Mouse (Mus musculus) MEL-GATA-1-ER (cell line): Measurements from ENCODE around the gene Apaf1.

Experiments
- DNase-seq: peaks from one replicate; pipeline ENCODE4 v3.0.0-alpha.2; 2012; ENCODE audit warnings: low read depth; ENCODE audit errors: extremely low read depth

Gene Apaf1

DNA sequence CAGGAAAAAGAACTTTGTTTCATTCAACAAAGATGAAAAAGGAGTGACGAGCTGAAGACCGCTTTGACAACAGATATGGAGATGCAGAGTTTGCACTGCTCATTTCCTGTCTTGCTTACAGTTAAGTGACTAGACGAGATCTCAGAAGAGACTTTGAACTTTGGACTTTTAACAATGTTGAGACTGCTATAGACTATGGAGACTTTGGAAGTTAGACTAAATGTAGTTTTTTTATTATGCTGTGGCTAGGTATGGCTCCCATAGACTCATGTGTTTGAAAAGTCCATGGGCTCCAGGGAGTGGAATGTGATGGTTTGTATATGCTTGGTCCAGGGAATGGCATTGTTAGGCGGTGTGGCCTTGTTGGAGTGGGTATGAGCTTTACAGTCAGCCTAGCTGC, 100.8 kb downstream of the Apaf1 start:
- DNase-seq, result no peak

DNA sequence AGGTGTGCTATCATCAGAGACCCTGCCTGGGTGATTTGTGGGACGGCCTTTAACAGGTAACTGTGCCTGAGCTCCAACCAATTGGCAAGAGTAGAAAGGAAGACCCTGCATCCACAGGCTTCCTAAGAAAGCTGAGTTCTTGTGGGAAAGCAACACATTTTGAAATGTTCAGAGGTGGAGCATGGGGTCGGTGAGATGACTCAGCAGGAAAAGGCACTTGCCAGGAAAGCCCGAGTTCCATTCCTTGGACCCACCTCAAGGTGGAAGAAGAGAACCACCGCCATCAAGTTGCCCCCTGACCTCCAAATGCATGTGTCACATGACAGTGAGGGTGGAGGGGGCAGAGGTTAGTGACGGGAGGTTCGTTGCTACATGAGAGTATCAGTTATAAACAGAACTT, 108.1 kb downstream of the Apaf1 start:
- DNase-seq, result no peak

DNA sequence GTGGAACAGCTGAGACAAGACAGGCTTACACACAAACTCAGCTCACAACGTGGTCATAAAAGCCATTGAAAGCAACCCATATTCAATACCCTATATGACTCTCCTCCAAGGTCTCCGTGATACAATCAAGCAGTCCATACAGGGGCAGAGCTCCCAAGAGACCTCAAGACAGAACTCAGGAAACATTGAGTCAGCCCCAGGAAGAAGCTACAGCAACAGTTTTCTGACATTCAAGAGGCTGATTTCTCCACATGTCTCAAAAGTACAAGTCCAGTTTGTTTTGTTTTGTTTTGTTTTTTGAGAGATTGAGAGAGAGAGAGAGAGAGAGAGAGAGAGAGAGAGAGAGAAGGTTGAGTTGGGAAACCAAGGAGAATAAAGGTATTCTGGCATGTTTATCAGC, 108.5 kb downstream of the Apaf1 start:
- no peak for DNase-seq

DNA sequence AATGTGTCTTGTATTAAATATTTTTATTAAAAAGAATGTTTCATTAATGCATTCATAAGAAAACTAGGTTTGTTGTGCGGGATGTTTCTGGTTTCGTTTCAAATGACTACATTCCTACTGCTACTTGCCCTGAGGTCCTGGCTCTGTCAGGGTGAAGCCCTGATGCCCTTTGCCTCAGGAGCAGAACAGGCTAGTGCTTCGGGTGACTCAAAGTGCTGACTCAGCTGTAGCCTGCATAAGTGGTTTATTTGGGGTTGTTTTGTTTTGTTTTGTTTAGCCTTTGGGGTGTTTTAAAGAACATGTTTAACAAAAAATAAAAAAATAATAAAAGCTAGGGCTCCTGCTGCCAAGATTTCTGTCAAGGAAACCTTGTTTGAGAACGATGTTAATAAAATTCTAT, 112.0 kb downstream of the Apaf1 start:
- no peak for DNase-seq

DNA sequence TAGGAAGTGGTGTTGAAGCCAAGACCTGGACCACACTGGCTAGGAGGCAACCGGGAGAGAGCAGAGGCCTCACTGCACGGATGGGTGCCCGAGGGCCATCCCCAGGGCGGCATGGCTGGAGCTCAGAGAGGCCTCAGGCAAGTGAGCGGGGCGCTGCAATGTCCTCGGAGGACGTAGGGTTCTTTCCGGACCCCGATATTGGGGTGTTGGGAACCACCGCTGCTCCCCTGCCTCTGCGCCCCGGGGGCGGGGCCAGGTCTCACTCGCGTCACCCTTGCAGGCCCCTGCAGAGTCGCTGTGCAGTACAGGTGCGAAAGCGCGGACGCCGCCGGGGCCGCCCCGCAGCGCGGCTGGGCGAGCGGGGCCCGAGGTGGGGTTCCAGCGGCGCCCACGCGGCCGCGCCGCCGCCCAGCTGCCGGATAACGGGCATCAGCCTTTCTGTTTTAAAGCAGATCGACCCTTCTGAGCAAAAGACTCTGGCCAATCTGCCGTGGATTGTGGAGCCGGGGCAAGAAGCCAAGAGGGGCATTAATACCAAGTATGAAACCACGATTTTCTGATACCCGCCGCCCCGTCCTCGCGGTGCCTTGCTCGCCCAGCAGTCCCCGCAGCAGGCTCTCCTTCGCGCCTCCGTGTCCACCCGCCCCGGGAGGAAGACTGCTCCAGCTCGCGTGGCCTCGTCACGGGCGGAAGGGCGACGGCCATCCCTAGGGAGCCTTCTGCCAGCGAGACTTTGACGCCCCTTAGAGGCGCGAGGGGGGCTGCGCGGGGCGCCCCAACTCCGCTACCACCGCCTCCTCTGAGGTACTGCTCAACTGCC, 113.0 kb downstream of the Apaf1 start:
- no peak for DNase-seq

DNA sequence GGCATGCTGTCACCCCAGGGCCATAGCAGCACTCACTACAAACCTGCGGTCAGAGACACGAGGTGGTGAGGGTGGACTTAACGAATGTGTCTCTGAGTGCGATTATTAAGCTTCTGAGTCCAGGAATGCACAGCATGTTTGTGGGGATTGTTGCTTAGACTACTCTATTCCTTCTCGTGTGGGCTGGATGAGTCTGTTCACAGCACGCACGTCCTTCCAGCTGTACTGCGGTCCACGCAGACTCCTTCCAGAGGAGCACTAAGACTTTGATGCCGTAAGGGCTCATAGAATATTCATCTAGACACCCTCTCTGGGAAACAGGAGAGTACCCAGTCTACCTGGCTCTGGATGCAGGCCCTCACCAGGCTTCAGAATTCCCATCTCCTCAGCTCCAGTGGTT, 114.3 kb downstream of the Apaf1 start:
- DNase-seq, result no peak

DNA sequence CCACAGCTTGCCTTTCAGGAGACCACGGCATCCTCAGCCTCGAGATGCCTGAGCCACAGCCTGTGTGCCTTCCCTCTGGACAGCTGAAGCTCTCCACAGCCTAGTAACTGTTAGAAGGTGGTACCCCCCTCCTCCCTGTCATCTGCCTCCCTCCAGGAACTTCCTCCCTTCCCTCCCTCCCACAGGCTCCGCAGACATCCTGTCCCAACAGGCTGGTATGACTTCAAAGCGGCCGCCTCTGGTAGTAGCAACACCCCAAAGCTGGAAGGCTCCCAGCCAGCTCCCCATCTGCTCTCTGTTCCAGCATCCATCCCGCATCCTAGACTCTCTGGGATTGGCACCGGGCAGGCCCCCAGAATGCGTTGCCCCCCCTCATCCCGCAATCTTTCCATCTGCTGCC, 115.7 kb downstream of the Apaf1 start:
- no peak for DNase-seq

DNA sequence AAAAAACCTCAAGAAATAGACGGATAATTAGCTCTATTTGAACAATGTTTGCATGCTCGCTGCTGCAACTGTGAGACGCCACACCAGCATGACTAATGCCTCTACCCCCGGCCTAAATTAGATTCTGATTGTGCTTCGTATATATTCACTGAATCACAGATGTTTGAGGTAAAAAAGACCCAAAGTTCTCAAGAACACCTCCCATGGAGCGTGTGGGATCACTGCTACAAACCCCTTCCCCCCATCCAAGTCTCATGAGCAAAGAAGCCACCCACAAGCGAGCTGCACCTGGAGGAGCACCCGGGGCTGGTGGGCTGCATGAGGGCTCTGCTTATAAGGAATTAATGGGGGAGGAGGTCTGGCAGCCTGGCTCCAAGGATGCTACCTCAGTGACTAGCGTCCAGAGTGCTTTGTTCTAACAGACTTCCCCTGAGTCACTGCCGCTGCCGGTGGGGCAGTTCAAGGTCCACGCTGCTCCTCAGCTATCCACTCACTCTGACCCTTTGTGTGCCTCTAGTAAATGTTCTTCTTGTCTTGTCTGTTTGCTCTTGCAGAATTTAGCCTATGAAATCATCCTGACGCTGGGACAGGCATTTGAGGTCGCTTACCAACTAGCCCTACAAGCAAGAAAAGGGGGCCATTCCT, 116.8 kb downstream of the Apaf1 start:
- no peak for DNase-seq

DNA sequence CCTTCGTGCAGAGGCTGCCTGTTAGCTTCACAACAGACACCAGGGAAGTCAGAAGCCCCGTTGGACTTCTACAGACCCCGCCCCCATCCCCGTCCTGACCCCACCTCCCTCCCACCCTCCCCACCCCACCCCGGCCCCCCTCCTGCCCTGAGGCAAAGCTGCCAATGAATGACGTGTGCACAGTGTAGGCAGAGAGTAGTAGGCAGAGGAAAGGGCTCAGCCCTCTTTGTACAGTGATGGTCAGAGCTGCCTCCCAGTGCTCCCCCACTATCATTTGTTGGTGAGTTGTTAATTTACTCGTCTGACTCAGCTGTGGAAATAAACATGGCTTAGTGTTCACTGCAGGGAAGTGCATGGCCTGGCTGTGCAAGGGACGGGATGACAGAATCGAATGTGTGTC, 118.1 kb downstream of the Apaf1 start:
- no peak for DNase-seq

DNA sequence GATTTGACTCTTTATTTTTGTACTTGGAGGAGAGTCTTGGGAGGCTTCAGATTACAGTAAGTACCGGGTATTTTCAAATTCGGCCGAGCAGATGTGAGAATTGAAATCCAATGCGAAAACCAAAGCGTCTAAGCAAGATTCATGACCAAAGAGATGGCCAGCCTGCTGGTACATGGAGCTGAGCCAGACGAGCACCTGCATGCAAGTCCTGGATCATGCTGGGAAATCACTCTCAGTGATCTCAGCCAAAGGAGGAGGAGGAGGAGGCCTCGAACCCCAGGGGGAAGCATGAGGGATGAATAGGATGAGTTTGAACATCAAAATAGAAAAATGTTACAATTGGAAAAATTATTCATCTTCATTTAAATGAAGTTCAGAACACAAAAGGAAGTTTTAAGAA, 122.2 kb downstream of the Apaf1 start:
- DNase-seq, result no peak

DNA sequence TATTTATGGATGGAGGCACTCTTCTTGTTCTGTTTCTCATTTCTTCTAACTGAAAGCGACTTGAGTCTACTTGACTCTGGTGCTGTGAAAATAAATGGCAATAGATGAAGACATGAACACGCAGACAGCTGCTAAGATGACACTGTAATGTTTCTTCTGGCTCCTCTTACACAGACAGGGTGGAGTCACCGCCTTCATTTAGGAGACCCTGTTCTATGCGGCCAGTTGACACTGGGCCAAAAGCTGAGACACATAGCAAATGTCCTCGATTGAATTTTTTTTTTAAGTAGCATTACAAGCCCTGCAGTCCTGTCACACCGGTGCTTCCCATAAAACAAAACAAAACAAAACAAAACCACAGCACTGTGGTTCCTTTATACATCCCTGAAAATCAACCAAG, 128.7 kb downstream of the Apaf1 start:
- no peak for DNase-seq

DNA sequence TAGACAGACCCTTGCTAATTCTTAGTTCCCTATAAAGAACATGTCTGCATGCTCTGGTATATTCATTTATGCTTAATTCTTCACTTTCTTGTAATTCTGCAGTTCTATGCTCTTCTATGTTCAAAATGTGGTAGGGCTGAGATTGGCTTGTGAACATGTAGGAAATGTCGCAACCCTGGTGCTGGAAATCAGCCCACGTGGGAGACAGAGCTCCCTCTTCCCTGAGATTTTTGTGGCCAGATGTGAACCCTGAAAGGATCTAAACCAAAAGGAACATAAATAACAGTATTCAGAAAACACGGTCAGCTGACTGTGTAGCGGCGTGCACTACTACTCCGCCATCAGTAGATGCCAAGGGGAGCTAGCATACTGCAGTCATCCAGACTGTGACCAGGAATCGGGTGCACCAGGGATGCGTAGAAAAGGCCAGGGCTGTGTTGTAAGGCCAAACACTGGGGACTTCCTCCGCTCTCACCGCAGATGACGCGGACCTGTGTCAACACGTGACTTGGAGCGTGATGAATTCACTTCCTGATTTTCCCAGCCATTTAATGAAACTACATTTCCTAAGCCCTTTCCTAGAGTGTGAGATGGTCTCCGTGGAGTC, 129.4 kb downstream of the Apaf1 start:
- DNase-seq, result no peak

DNA sequence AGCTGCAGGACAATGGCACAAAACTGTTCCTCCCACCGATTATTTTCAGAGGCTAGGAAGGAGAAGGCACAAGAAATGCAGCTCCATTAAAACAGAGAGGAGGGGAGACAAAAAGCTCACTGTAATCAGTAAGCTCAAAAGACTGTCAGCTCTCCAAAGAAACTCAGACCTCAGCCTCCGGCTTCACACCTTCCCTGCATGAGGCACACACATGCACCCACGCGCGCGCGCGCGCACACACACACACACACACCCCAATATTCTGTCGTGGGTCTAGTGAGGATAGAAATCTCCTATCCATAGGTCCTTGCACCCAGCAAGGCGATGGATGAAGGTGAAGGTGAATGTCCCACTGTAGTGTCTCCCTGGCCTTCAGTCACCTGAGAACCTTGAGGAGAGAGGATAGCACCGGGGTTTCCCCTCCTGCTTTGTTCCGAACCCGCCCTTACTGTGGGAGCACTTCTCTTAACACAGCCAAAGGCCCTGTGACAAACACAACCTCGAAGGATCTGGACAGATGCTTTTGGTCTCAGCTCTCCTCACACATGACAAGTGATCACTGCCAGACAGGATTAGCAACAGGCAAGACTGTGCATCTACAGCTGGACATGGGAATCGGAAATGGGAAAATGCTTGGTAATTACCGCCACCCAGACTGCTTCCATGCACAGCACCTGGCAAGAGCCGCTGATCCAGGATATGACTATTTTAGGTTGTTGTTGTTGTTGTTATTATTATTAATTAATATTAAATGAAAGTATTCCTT, 134.8 kb downstream of the Apaf1 start:
- no peak for DNase-seq

DNA sequence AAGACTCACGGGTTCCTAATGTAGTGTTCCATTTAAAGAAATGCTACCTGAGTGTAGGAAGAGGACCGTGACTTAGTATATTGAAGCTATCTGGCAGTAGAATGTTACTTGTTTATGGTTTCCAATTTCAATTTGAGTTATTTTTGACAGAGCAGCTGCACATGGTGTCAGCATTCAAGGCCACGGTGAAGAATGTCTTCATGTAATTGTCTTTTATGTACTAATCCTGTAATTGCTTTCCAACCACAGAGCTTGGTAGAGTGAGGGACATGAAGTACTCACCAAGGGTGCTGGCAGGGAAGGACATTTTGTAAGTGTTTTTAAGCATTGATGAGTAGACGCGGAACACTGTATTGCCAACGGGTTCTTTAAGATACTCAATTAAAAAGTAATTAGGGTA, 135.5 kb downstream of the Apaf1 start:
- no peak for DNase-seq

DNA sequence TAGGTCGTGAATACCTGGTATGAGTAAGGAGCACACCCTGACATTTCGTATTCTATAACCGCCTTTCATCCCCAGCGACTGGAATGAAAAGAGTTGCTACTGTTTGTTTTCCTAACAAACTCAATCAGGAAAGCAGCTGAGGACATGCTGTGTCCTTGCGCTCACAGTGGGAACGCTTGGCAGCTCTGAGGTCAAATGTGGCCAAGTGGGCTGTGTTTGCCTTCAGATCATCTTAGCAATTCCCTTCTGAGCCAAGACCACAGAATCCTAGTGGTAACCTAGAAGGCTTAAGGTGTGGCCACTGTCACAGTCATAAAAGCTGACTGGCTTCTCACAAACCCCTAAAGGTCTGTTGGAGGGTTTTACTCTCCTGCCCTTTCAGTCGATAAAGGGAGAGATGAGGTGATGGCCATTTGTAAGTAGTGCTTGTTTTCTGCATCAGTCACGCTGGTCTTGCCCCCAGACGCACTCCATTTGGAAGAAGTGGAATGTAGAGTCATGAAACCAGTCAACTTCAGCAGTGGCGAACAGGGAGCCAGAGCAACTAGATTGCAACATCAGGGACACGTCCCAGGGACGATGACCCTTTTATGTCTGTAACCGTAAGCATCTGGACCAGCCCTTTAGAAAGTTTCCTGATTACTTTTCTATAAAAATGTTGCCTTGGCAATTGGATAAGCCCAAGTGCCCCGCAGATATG, 140.4 kb downstream of the Apaf1 start:
- no peak for DNase-seq

DNA sequence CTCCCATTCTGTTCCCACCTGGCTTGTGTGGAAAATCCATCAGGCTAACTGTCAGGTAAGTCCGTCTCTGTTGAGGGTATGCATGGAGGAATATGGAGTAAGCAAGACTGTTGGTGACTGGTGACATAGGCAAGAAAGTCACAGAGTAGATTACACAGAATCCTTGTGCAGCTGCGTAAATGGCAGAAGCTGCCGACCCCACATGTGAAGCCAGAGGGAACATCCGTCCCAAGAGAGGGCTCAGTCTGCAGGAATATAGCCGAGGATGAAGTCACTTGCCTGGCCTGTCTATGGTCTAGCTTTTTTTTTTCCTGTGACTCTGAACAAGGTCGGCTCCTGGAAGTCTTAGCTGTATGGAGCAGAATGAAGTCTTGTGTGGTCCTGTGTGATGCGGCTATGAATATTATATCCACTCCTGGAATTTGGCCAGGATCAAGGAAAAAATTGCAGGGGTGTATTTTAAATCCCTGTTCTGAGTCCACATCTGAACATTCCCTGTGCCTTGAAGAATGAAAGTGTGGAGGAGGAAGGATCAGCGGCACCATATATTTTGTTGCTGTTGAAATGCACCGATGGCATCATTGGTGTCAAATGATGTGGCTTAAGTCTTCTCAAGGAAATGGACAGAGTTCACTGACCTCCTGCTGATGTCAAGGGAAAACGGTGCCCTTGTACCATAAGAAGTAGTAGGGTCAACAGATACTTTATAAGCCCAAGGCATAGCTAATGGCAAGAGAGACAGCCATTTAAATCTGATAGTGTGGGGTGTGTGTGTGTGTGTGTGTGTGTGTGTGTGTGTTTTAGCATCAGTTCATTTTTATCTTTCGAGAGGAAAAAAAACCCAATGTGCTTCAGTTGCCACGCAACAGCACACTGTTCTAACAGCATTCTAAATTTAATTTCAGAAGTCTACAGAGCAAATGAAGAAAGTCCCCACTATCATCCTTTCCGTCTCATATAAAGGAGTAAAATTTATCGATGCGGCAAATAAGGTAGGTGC, 141.7 kb downstream of the Apaf1 start:
- no peak for DNase-seq
